Mouse (Mus musculus) neural tube, embryonic 13.5 days (tissue): ENCODE data around the gene Setd1a. TPM values are rescaled to one million over a fixed set of nuclear protein-coding genes. Genes with fewer than 3 reads are reported as not detected.
"Not testable (repeated sequence)": the region's sequence is repeated elsewhere in the genome, so short reads cannot be mapped to it uniquely, and the experiment has no call there.

Experiments
- ATAC-seq: fragments of 200-750 bp; cut with Nextera tagmentation; 2 replicates; pipeline ENCODE4 v1.8.0; 2017; ENCODE audit warnings: low read depth, mild to moderate bottlenecking, moderate TSS enrichment, moderate library complexity
- H3K27ac ChIP-seq: fragments of 300-500 bp; sonication (generic); replicated peaks from 2 replicates; pipeline ENCODE4 v1.5.1; 2015; ENCODE audit warnings: moderate library complexity, mild to moderate bottlenecking, inconsistent platforms
- H3K27me3 ChIP-seq: fragments of 300-500 bp; sonication (generic); 2 replicates; pipeline ENCODE4 v1.6.1; 2015; ENCODE audit warnings: mild to moderate bottlenecking, inconsistent platforms
- H3K36me3 ChIP-seq: fragments of 300-500 bp; sonication (generic); 2 replicates; pipeline ENCODE4 v1.6.1; 2015; ENCODE audit warnings: mild to moderate bottlenecking, inconsistent platforms
- H3K4me1 ChIP-seq: fragments of 300-500 bp; sonication (generic); replicated peaks from 2 replicates; pipeline ENCODE4 v1.6.1; 2015; ENCODE audit warnings: inconsistent platforms
- H3K4me2 ChIP-seq: fragments of 300-500 bp; sonication (generic); 2 replicates; pipeline ENCODE4 v1.6.1; 2015; ENCODE audit warnings: inconsistent platforms, mild to moderate bottlenecking, moderate library complexity
- H3K4me3 ChIP-seq: fragments of 300-500 bp; sonication (generic); 2 replicates; pipeline ENCODE4 v1.5.1; 2015; ENCODE audit warnings: mild to moderate bottlenecking, inconsistent platforms
- H3K9ac ChIP-seq: fragments of 300-500 bp; sonication (generic); 2 replicates; pipeline ENCODE4 v1.6.1; 2015; ENCODE audit warnings: moderate library complexity, mild to moderate bottlenecking, inconsistent platforms
- H3K9me3 ChIP-seq: fragments of 300-500 bp; sonication (generic); 2 replicates; pipeline ENCODE4 v1.6.1; 2016; ENCODE audit warnings: inconsistent platforms
- WGBS: fragments of 180-500 bp; shearing (Covaris S2); methylation state at CpG from one replicate; pipeline ENCODE4 v1.1.7; 2015; 5-methylcytosine and 5-hydroxymethylcytosine counted together
- polyA plus RNA-seq: library from polyadenylated mRNA; unstranded; fragments of >200 nt; fragmentation: Nextera tagmentation; extraction: Ambion mirVana; gene quantifications from 2 replicates; pipeline ENCODE4 v1.2.1, GENCODE M21; 2015

Gene Setd1a
- polyA plus RNA-seq, 1 experiment from 2014 or later, result 19.0 TPM

DNA sequence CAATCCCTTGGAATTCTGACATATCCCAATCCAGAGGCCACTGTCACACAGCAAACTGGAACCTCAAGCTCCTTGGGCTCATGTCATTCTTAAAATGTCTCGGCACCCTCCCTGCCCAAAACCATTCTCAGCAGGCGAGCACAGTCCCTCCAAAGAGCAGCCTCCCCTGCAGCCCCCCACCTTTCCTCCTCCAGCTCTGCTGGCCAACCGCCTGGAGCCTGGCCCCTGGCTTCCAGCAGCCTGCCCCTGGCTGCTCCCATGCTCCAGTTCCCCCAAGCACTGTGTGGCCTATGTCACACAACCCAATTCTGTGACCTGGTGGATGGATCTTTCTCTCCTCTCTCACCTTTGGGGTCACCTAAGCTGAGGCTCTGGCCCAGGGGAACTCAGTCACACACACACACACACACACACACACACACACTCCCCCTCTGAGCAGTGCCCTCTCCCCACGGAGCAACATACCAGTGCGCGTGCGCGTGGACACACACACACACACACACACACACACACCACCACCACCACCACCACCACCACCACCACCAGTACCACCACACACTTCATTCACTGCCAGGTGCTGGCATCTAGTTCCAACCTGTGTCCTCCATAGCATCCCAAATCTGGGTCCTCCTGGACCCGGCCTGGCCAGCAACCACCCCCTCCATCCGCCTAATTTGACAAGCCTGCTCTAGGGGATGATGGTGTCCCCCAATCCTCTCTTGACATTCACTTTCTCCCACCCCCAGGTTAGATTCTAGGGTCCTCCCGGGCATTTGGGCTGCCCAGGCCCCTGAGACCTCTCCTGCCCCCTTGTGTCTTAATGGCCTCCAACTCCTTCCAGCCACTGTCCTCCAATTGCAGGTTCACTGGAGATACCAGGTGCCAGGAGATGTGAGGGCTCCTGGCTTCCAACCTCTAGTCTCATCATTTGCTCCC is 47.0 kb downstream of the Setd1a start:
- peaks cover 3% of the 10 kb centered on the region; the same call in 1 of the 2 replicates for H3K36me3 ChIP-seq
- no peaks in the 10 kb centered on the region for H3K27me3 ChIP-seq
- H3K27ac ChIP-seq, result peak overlapping the region; percentile 93
- H3K4me1 ChIP-seq, result peaks cover 38% of the 10 kb centered on the region
- H3K4me2 ChIP-seq, result peak overlapping the region; percentile 79
- peak overlapping the region; percentile 76 for H3K4me3 ChIP-seq
- WGBS, result 57% methylated on average over 6 of the region's 11 CpGs
- peak overlapping the region; percentile 96 for H3K9ac ChIP-seq
- no peaks in the 10 kb centered on the region for H3K9me3 ChIP-seq
- peak; percentile 20; the same call in 1 of the 2 replicates for ATAC-seq

DNA sequence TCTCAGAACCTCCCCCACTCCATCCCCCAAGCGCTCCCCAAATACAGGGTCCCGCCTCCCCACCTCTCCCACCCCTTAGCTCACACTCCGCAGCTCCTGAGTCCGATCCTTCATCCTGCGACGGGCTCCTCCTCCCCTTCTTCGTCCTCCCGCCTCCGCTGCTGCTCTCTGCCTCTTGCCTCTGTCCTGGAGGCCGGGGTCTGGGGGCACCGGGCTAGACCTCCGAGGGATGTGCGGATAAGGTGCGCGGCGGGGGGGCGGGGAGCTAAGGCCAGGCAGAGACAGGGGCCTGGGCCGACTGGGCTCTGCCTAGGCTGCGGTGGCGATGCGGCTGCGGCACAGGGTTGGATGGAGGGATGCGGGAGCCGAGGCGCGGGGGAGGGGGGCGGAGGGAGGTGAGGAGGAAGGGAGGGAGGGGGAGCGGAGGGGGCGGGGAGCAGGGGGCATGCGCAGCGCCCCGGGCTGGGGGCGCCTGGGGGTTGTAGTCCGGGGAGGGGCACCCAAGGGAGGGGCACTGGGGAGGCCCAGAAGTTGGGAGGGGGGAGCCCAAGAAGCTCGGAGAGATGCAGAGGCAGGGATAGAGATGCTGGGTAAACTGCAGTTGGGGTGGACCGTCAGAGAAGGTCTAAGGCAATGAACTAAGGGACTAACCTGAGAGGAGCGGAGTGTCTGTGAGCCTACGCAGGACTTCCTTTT is 47.9 kb downstream of the Setd1a start, which contains the start of the genes Stx4a and Stx1b:
Gene Stx4a (plus strand): TSS at position 119 of the 696 bp plus-strand sequence.
Gene Stx1b (minus strand): TSS at position 374 of the 696 bp plus-strand sequence.
- peak within 1 kb of the TSS; percentile 93 for H3K27ac ChIP-seq
- peak within 1 kb of the TSS; percentile 79 for H3K4me2 ChIP-seq
- peak within 1 kb of the TSS; percentile 96 for H3K9ac ChIP-seq
- H3K27me3 ChIP-seq, result no peaks in the 10 kb centered on the region
- peak within 1 kb of the TSS; percentile 76 for H3K4me3 ChIP-seq
- H3K36me3 ChIP-seq, result no peaks in the 10 kb centered on the region
- H3K4me1 ChIP-seq, result peaks cover 38% of the 10 kb centered on the region
- peak; percentile 93 for ATAC-seq
- H3K9me3 ChIP-seq, result no peaks in the 10 kb centered on the region
- WGBS, result 4% methylated on average over 32 of the region's 38 CpGs

DNA sequence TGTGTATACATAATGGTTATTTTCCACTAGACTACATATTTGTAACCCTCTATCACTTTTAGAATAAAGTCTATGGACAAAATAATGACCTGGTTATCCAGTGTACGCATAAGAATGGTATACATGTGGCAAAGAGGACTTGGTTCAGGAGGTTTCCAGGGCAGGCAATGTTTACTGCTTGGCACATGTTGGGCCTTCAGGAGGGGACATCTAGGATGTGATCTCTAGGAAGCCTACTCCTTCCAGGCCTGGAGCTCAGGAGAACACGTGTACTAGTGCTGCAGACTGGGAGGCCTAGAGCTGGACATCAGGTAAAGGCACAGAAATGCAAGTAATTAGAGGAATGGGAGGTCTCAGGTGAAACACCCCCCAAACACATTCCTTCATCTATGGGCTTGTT is 59.1 kb downstream of the Setd1a start:
- Histone ChIP-seq H3K27me3 (no peaks in the 10 kb centered on the region), H3K9ac (no peak overlapping the region), H3K27ac (no peak overlapping the region), H3K9me3 (no peaks in the 10 kb centered on the region), H3K4me3 (no peak overlapping the region), H3K4me1 (peaks cover 4% of the 10 kb centered on the region), H3K4me2 (no peak overlapping the region), H3K36me3 (no peaks in the 10 kb centered on the region)
- WGBS, result 87% methylated on average over 2 of the region's 2 CpGs
- no peak for ATAC-seq

DNA sequence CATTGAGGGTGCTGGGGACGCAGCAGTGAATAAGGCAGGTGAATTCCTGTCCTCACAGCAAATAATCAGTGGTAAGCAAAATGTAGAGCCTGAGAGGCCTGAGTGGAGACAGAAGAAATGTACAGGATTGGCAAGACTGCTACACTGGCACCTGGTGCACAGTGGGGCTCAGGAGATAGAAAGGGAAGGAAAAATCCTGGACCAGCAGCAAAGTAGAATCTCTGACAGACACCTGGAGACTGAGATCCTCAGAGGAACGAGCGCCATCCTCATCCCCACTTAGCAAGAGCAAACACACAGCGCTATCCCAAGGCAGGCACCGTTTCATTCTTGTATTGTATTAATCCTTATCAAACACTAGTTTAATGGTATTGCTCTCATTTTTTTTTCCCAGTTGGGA is 61.0 kb downstream of the Setd1a start:
- no peak overlapping the region for H3K27ac ChIP-seq
- H3K9ac ChIP-seq, result no peak overlapping the region
- H3K4me1 ChIP-seq, result peaks cover 11% of the 10 kb centered on the region
- H3K4me2 ChIP-seq, result no peak overlapping the region
- H3K36me3 ChIP-seq, result no peaks in the 10 kb centered on the region
- H3K9me3 ChIP-seq, result no peaks in the 10 kb centered on the region
- no peak for ATAC-seq
- H3K4me3 ChIP-seq, result no peak overlapping the region
- WGBS, result 95% methylated on average over 5 of the region's 5 CpGs
- no peaks in the 10 kb centered on the region for H3K27me3 ChIP-seq

DNA sequence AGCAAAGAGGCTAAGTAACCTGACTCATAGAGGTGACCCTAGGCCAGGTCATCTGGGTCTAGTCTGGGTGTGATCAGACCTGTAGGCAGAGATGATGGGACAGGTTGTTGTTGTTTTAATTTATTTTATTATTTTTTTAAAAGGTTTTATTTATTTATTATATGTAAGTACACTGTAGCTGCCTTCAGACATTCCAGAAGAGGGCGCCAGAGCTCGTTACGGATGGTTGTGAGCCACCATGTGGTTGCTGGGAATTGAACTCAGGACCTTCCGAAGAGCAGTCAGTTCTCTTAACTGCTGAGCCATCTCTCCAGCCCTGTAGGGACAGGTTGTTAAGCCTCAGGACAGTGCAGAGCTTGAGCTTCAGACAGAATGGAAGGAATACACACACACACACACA is 61.4 kb downstream of the Setd1a start:
- peaks cover 15% of the 10 kb centered on the region for H3K4me1 ChIP-seq
- not testable (repeated sequence) for H3K27me3 ChIP-seq, H3K4me3 ChIP-seq, H3K9me3 ChIP-seq, H3K4me2 ChIP-seq, H3K27ac ChIP-seq, ATAC-seq, H3K9ac ChIP-seq, H3K36me3 ChIP-seq
- 71% methylated on average over 4 of the region's 4 CpGs for WGBS

DNA sequence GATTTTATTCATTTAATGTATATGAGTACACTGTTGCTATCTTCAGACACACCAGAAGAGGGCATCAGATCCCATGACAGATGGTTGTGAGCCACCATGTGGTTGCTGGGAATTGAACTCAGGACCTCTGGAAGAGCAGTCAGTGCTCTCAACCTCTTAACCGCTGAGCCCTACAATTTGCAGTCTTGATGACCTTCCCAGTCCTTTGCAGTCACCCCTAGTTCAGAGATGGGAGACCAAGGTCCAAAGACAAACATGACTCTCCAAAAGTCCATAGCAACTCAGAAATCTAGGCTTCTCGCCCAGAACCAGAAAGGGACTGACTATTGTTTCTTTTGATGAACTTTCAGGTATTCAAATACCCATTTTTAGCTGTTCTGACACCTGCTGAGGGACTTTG is 63.6 kb downstream of the Setd1a start:
- not testable (repeated sequence) for H3K36me3 ChIP-seq, H3K9ac ChIP-seq, H3K9me3 ChIP-seq, H3K27me3 ChIP-seq, ATAC-seq, H3K4me3 ChIP-seq, H3K27ac ChIP-seq
- 90% methylated on average over 2 of the region's 2 CpGs for WGBS
- peak overlapping the region; percentile 99 for H3K4me2 ChIP-seq
- peaks cover 17% of the 10 kb centered on the region for H3K4me1 ChIP-seq

DNA sequence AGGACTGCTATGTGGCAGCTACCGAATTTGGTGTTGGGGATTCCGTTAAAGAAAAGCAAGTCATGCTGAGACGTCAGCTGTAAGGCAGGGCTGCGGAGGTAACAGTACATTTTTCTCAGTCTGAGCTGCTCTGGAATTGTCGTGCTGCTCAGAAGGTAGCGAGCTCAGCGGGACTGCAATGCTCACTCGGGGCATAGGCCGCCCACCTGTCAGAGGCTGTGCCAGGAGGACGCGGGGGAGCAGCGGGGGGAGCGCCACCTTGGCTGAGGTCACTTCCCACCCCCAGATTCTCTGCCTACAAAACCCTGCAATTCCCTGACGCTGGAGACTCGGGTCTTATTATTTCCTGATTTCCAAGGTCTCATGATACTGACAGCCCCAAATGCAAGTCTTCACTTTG is 64.4 kb downstream of the Setd1a start:
- Histone ChIP-seq H3K27ac (peak overlapping the region; percentile 91), H3K4me3 (peak overlapping the region; percentile 70), H3K36me3 (peaks cover 6% of the 10 kb centered on the region; the same call in 1 of the 2 replicates), H3K4me2 (peak overlapping the region; percentile 99), H3K9me3 (no peaks in the 10 kb centered on the region), H3K4me1 (peaks cover 17% of the 10 kb centered on the region), H3K27me3 (no peaks in the 10 kb centered on the region), H3K9ac (peak overlapping the region; percentile 77)
- peak; percentile 16; the same call in 1 of the 2 replicates for ATAC-seq
- WGBS, result 5% methylated on average over 15 of the region's 15 CpGs

DNA sequence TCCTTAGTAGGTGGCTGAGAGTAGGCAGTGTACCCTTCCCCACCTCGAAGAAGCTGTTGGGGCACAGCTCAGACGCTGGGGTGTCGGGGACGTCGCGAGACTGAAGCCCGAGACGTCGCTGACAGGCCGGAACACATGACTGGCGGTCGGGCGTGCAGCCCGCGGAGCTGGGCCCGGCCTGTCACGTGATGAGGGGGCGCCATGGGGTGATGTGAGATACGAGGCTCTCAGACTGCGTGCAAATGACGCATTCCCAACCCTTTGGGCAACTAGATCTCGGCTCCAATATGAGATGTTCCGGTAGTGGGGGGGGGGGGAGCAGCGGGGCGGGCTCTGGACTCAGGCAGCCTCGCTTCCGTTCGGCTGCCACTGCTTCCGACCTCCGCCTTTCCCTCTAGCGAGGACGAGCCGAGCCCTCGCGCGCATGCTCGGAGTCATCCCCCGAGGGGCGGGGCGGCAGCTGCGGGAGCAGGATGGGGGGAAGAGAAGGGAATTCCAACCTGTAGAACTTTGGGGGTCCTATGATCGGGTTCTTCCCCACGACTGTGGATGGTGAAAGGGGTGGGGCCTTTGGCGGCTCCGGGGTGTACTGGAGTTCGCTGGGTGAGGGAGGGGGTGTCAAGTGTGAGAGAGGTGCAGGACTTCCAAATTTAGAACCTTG is 65.0 kb downstream of the Setd1a start:
- under 1% methylated on average over 44 of the region's 46 CpGs for WGBS
- Histone ChIP-seq H3K9ac (peak overlapping the region; percentile 77), H3K4me2 (peak overlapping the region; percentile 99), H3K4me1 (peaks cover 17% of the 10 kb centered on the region), H3K27me3 (no peaks in the 10 kb centered on the region), H3K36me3 (peaks cover 6% of the 10 kb centered on the region; the same call in 1 of the 2 replicates), H3K9me3 (no peaks in the 10 kb centered on the region), H3K27ac (peak overlapping the region; percentile 91), H3K4me3 (peak overlapping the region; percentile 70)
- ATAC-seq, result peak; percentile 90

DNA sequence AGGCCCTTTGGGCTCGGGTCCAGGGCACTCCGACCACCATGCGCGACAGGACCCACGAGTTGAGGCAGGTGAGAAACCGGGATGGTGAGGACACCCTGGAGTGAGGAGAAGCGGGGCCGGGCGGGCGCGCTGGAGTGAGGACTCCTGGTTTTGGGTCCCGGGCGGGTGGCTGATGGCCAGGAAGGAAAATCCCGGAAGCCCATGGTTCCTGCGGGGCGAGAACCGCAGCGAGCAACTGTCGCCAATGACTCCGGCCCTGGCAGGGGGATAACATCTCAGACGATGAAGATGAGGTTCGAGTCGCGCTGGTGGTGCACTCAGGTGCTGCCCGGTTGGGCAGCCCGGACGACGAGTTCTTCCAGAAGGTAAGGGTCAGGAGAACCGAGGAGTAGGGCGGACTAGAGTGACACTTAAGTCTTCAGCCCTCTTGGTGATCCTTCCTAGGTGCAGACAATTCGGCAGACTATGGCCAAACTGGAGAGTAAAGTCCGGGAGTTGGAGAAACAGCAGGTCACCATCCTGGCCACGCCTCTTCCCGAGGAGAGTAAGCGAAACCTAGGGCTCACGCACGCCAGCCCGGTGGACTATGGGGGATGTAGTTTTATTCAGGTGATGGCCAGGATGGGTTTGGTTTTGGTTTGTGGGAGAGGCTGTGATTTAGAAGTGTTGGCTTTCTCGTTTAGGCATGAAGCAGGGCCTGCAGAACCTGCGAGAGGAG is 65.7 kb downstream of the Setd1a start:
- ATAC-seq, result peak; percentile 59

More for the DNA sequence above, 65.7 kb downstream of the Setd1a start:
- under 1% methylated on average over 40 of the region's 40 CpGs for WGBS
- peaks cover 6% of the 10 kb centered on the region; the same call in 1 of the 2 replicates for H3K36me3 ChIP-seq
- peaks cover 17% of the 10 kb centered on the region for H3K4me1 ChIP-seq
- no peaks in the 10 kb centered on the region for H3K27me3 ChIP-seq
- H3K9me3 ChIP-seq, result no peaks in the 10 kb centered on the region
- H3K27ac ChIP-seq, result peak overlapping the region; percentile 91
- H3K4me2 ChIP-seq, result peak overlapping the region; percentile 99
- H3K9ac ChIP-seq, result peak overlapping the region; percentile 77
- peak overlapping the region; percentile 70 for H3K4me3 ChIP-seq
